Mouse (Mus musculus): ENCODE results near the gene Shf. TPM values are rescaled to one million over a fixed set of nuclear protein-coding genes. Genes with fewer than 3 reads are reported as not detected.

Shf gene
- total and polyA plus RNA-seq, 3 experiments: 1.2 to 2.7 (median 2.0) TPM

- Histone ChIP-seq H3K4me3 (replicated peaks in 1 of 3; ENCODE audit: low read depth in 2 of 3, low read length in 2 of 3, poor library complexity in 1 of 3) (no peak overlapping the region), H3K79me2 (replicated peaks; ENCODE audit: control insufficient read depth, extremely low read depth, insufficient read depth, poor library complexity, severe bottlenecking) (no peaks in the 10 kb centered on the region), H3K36me3 (replicated peaks in 1 of 2; ENCODE audit: control insufficient read depth in 1 of 2, insufficient read depth in 1 of 2, low read length in 1 of 2) (no peaks in the 10 kb centered on the region), H3K4me1 (ENCODE audit: control insufficient read depth in 1 of 2, insufficient read depth in 2 of 2) (no peaks in the 10 kb centered on the region), H3K27ac (ENCODE audit: insufficient read depth, low read depth) (no peak overlapping the region), H3K27me3 (replicated peaks) (peaks cover 36% of the 10 kb centered on the region), H3K9me3 (replicated peaks; ENCODE audit: low read length) (peaks cover 4% of the 10 kb centered on the region), H3K4me2 (ENCODE audit: insufficient read depth, low read depth, poor library complexity, severe bottlenecking) (peak overlapping the region; percentile 26; the same call in 1 of the 2 replicates), H3K9ac (ENCODE audit: insufficient read depth, low read depth) (no peak overlapping the region)
- dilution Hi-C loops (cut with MboI; ENCODE audit: extremely low pct_ligation_motif_present, extremely low pct_unique_long_range_greater_than_20kb, low sequenced_read_pairs) (no loop called here), in situ Hi-C loops (cut with MboI; ENCODE audit: low pct_ligation_motif_present, low pct_unique_long_range_greater_than_20kb, low sequenced_read_pairs) (loop anchor here (10.0 kb wide), 1 partner anchor 238 kb away; no protein-coding TSS in a partner anchor)
- TF ChIP-seq MAX (IDR thresholded peaks at IDR 0.05; ENCODE audit: low read length) (no peak), MYC (IDR thresholded peaks at IDR 0.05; ENCODE audit: low read depth, low read length) (peak; percentile 73; the same call in 1 of the 2 replicates), CTCF (conservative IDR thresholded peaks at IDR 0.05 in 1 of 2, IDR thresholded peaks at IDR 0.05 in 1 of 2; ENCODE audit: low read depth in 2 of 2, low read length in 2 of 2) (peak; percentile 79 to 83), MAZ (IDR thresholded peaks at IDR 0.05; ENCODE audit: low read depth, low read length) (no peak), GABPA (IDR thresholded peaks at IDR 0.05; ENCODE audit: insufficient replicate concordance, low read depth, low read length) (no peak), RAD21 (IDR thresholded peaks at IDR 0.05; ENCODE audit: low read depth, low read length) (peak; percentile 73), SMC3 (IDR thresholded peaks at IDR 0.05; ENCODE audit: low read depth, low read length) (peak; percentile 72), E2F4 (IDR thresholded peaks at IDR 0.05; ENCODE audit: insufficient replicate concordance, low read depth, low read length) (no peak), ELF1 (IDR thresholded peaks at IDR 0.05; ENCODE audit: low read depth, low read length) (peak; percentile 63), BHLHE40 (IDR thresholded peaks at IDR 0.05; ENCODE audit: low read depth, low read length) (no peak), ZKSCAN1 (IDR thresholded peaks at IDR 0.05; ENCODE audit: borderline replicate concordance, low read depth, low read length) (0 out of 2 replicates have a peak, but pooled peaks have one; percentile 13), MAFK (IDR thresholded peaks at IDR 0.05; ENCODE audit: insufficient replicate concordance, low read length) (no peak)
- DNase-seq (ENCODE audit: extremely low read depth): peak; percentile 80
These were observed 66.3 kb downstream of the Shf start for GRCm38 (mm10) chr2:122302574-122303241.

DNA sequence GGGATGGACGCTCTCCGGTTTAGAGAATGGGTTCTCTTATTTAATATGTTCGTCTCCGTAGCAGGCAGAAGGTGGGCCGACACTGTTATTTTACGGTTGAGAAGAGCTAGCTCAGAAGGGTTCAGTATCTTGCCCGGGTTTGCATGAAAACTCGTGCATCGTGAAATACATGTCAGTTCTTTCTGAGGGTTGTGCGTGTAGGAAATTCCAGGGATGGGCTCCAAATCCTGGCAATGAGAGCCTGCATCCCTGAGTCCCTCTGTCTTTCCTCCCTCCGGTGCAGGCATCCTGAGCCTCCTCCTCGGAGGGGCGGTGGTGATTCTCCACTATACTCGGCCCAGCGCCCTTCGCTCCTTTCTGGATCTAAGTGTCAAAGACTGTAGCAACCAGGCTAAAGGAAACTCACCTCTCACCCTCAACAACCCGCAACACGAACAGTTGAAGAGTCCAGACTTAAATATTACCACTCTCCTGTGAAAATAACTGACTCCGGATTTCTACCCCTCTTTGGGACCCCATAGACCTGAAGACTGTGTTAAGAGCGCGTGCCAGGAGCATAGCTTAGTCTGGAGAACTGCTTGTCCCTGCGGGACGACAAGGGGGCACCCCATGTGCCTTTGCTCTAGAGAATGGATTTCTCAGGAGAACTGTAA, 66.9 kb downstream of the Shf start:
- no peaks in the 10 kb centered on the region for H3K79me2 ChIP-seq (replicated peaks; ENCODE audit: control insufficient read depth, extremely low read depth, insufficient read depth, poor library complexity, severe bottlenecking)
- no peak overlapping the region for H3K4me2 ChIP-seq (ENCODE audit: insufficient read depth, low read depth, poor library complexity, severe bottlenecking)
- in situ Hi-C loops (cut with MboI; ENCODE audit: low pct_ligation_motif_present, low pct_unique_long_range_greater_than_20kb, low sequenced_read_pairs): loop anchor here (10.0 kb wide), 1 partner anchor 237 kb away; no protein-coding TSS in a partner anchor
- H3K27me3 ChIP-seq (replicated peaks): peaks cover 30% of the 10 kb centered on the region
- TF ChIP-seq HCFC1 (IDR thresholded peaks at IDR 0.05; ENCODE audit: low read depth, low read length) (no peak), MXI1 (IDR thresholded peaks at IDR 0.05; ENCODE audit: low read depth, low read length) (no peak), KAT2A (IDR thresholded peaks at IDR 0.05; ENCODE audit: insufficient replicate concordance, low read length) (no peak), SIN3A (IDR thresholded peaks at IDR 0.05; ENCODE audit: low read length) (no peak), E2F4 (IDR thresholded peaks at IDR 0.05; ENCODE audit: insufficient replicate concordance, low read depth, low read length) (no peak), IRF4 (IDR thresholded peaks at IDR 0.05; ENCODE audit: low read depth, low read length) (no peak), POLR2A (IDR thresholded peaks at IDR 0.05; ENCODE audit: low read depth, low read length) (no peak), CHD2 (IDR thresholded peaks at IDR 0.05; ENCODE audit: low read length) (no peak), ETS1 (conservative IDR thresholded peaks at IDR 0.05; ENCODE audit: low read depth, low read length) (no peak), USF1 (IDR thresholded peaks at IDR 0.05; ENCODE audit: low read depth, low read length) (no peak), MYC (IDR thresholded peaks at IDR 0.05; ENCODE audit: low read depth, low read length) (no peak), MAFK (IDR thresholded peaks at IDR 0.05; ENCODE audit: insufficient replicate concordance, low read length) (no peak), JUN (IDR thresholded peaks at IDR 0.05; ENCODE audit: insufficient read depth, low read depth, low read length) (no peak), GABPA (IDR thresholded peaks at IDR 0.05; ENCODE audit: insufficient replicate concordance, low read depth, low read length) (no peak), ZKSCAN1 (IDR thresholded peaks at IDR 0.05; ENCODE audit: borderline replicate concordance, low read depth, low read length) (no peak)
- H3K4me3 ChIP-seq (replicated peaks in 1 of 3; ENCODE audit: low read depth in 2 of 3, low read length in 2 of 3, poor library complexity in 1 of 3): no peak overlapping the region
- peaks cover 4% of the 10 kb centered on the region for H3K9me3 ChIP-seq (replicated peaks; ENCODE audit: low read length)
- no peaks in the 10 kb centered on the region for H3K36me3 ChIP-seq (replicated peaks in 1 of 2; ENCODE audit: control insufficient read depth in 1 of 2, insufficient read depth in 1 of 2, low read length in 1 of 2)
- no peak overlapping the region for H3K9ac ChIP-seq (ENCODE audit: insufficient read depth, low read depth)
- dilution Hi-C loops (cut with MboI; ENCODE audit: extremely low pct_ligation_motif_present, extremely low pct_unique_long_range_greater_than_20kb, low sequenced_read_pairs): no loop called here
- no peak for DNase-seq (ENCODE audit: extremely low read depth)
- H3K27ac ChIP-seq (ENCODE audit: insufficient read depth, low read depth): no peak overlapping the region
- H3K4me1 ChIP-seq (ENCODE audit: control insufficient read depth in 1 of 2, insufficient read depth in 2 of 2): no peaks in the 10 kb centered on the region

Data from CH12.LX (cell line).